Mouse (Mus musculus) erythroblast, adult 5-6 weeks (primary cell): ENCODE results near the gene Aldh3b3. TPM values are rescaled to one million over a fixed set of nuclear protein-coding genes. Genes with fewer than 3 reads are reported as not detected.

Experiments used
- total RNA-seq, 2 experiments: library from RNA; stranded (forward) in 1 of 2; stranded (reverse) in 1 of 2; fragments of 150-400 nt in 1 of 2; fragments of 200-764, 138-1000 nt in 1 of 2; gene quantifications; 2 replicates each; pipeline versions ENCODE4 v1.2.3 to v1.2.4; 2015 to 2017; ENCODE audit warnings: low replicate concordance in 2 of 2

The Aldh3b3 gene
- total RNA-seq, 2 experiments from 2014 or later = 4.9 TPM; not detected in 1

Other genes with a start within 250 kb of the Aldh3b3 start
- gene Kmt5b, start 191.2 kb upstream of the Aldh3b3 start, total RNA-seq (2015; ENCODE audit: low replicate concordance) = 21.3 and 35.0 TPM in 2 replicates
- gene Kmt5b, start 191.2 kb upstream of the Aldh3b3 start, total RNA-seq (2017; ENCODE audit: low replicate concordance) = 40.5 and 58.8 TPM in 2 replicates
- 6.1 and 9.4 TPM in 2 replicates for gene Chka, start 106.9 kb upstream of the Aldh3b3 start, total RNA-seq (2015; ENCODE audit: low replicate concordance)
- 6.2 and 7.4 TPM in 2 replicates for gene Chka, start 106.9 kb upstream of the Aldh3b3 start, total RNA-seq (2017; ENCODE audit: low replicate concordance)
- gene Tcirg1, start 51.5 kb upstream of the Aldh3b3 start, total RNA-seq (2015; ENCODE audit: low replicate concordance) = 41.2 and 46.3 TPM in 2 replicates
- gene Tcirg1, start 51.5 kb upstream of the Aldh3b3 start, total RNA-seq (2017; ENCODE audit: low replicate concordance) = 22.2 and 37.2 TPM in 2 replicates
- gene Ndufs8, start 45.9 kb upstream of the Aldh3b3 start, total RNA-seq (2015; ENCODE audit: low replicate concordance) = 55.8 and 64.4 TPM in 2 replicates
- 11.0 and 14.0 TPM in 2 replicates for gene Ndufs8, start 45.9 kb upstream of the Aldh3b3 start, total RNA-seq (2017; ENCODE audit: low replicate concordance)
- 4.4 and 10.6 TPM in 2 replicates for gene Aldh3b1, start 28.8 kb upstream of the Aldh3b3 start, total RNA-seq (2015; ENCODE audit: low replicate concordance)
- gene Aldh3b1, start 28.8 kb upstream of the Aldh3b3 start, total RNA-seq (2017; ENCODE audit: low replicate concordance) = 10.9 and 18.4 TPM in 2 replicates
- gene Unc93b1, start 23.5 kb upstream of the Aldh3b3 start, total RNA-seq (2015; ENCODE audit: low replicate concordance) = 25.1 and 47.1 TPM in 2 replicates
- gene Unc93b1, start 23.5 kb upstream of the Aldh3b3 start, total RNA-seq (2017; ENCODE audit: low replicate concordance) = 34.2 and 50.3 TPM in 2 replicates
- 0.63 TPM in 1 of 2 replicates, not detected in the other for gene Aldh3b2, start 13.7 kb downstream of the Aldh3b3 start, total RNA-seq (2015; ENCODE audit: low replicate concordance)
- 1.8 and 1.9 TPM in 2 replicates for gene Aldh3b2, start 13.7 kb downstream of the Aldh3b3 start, total RNA-seq (2017; ENCODE audit: low replicate concordance)
- gene Acy3, start 27.9 kb downstream of the Aldh3b3 start, total RNA-seq (2015; ENCODE audit: low replicate concordance) = 1.5 TPM in 1 of 2 replicates, not detected in the other
- gene Acy3, start 27.9 kb downstream of the Aldh3b3 start, total RNA-seq (2017; ENCODE audit: low replicate concordance) = 0.56 TPM in 1 of 2 replicates, not detected in the other
- gene Tbx10, start 34.1 kb downstream of the Aldh3b3 start, total RNA-seq (2015; ENCODE audit: low replicate concordance) = not detected in 2 replicates
- gene Tbx10, start 34.1 kb downstream of the Aldh3b3 start, total RNA-seq (2017; ENCODE audit: low replicate concordance) = not detected in 2 replicates
- 2.7 TPM in 1 of 2 replicates, not detected in the other for gene Nudt8, start 41.9 kb downstream of the Aldh3b3 start, total RNA-seq (2015; ENCODE audit: low replicate concordance)
- gene Nudt8, start 41.9 kb downstream of the Aldh3b3 start, total RNA-seq (2017; ENCODE audit: low replicate concordance) = 2.4 and 2.5 TPM in 2 replicates
- 0.58 TPM in 1 of 2 replicates, not detected in the other for gene Gm49405, start 42.0 kb downstream of the Aldh3b3 start, total RNA-seq (2015; ENCODE audit: low replicate concordance)
- 0.42 TPM in 1 of 2 replicates, not detected in the other for gene Gm49405, start 42.0 kb downstream of the Aldh3b3 start, total RNA-seq (2017; ENCODE audit: low replicate concordance)
- 0.38 TPM in 1 of 2 replicates, not detected in the other for gene Doc2g, start 44.7 kb downstream of the Aldh3b3 start, total RNA-seq (2015; ENCODE audit: low replicate concordance)
- not detected in 2 replicates for gene Doc2g, start 44.7 kb downstream of the Aldh3b3 start, total RNA-seq (2017; ENCODE audit: low replicate concordance)
- gene Ndufv1, start 54.2 kb downstream of the Aldh3b3 start, total RNA-seq (2015; ENCODE audit: low replicate concordance) = 57.8 and 76.5 TPM in 2 replicates
- gene Ndufv1, start 54.2 kb downstream of the Aldh3b3 start, total RNA-seq (2017; ENCODE audit: low replicate concordance) = 60.4 and 63.3 TPM in 2 replicates
- gene Gstp1, start 79.3 kb downstream of the Aldh3b3 start, total RNA-seq (2015; ENCODE audit: low replicate concordance) = 79.2 and 134 TPM in 2 replicates
- 15.5 and 40.6 TPM in 2 replicates for gene Gstp1, start 79.3 kb downstream of the Aldh3b3 start, total RNA-seq (2017; ENCODE audit: low replicate concordance)
- gene Gstp2, start 87.4 kb downstream of the Aldh3b3 start, total RNA-seq (2015; ENCODE audit: low replicate concordance) = not detected in 2 replicates
- gene Gstp2, start 87.4 kb downstream of the Aldh3b3 start, total RNA-seq (2017; ENCODE audit: low replicate concordance) = 1.4 and 2.1 TPM in 2 replicates
- gene Gstp3, start 100.9 kb downstream of the Aldh3b3 start, total RNA-seq (2015; ENCODE audit: low replicate concordance) = 4.2 and 30.2 TPM in 2 replicates
- gene Gstp3, start 100.9 kb downstream of the Aldh3b3 start, total RNA-seq (2017; ENCODE audit: low replicate concordance) = 8.4 and 11.1 TPM in 2 replicates
- not detected in 2 replicates for gene Cabp2, start 122.9 kb downstream of the Aldh3b3 start, total RNA-seq (2015; ENCODE audit: low replicate concordance)
- not detected in 2 replicates for gene Cabp2, start 122.9 kb downstream of the Aldh3b3 start, total RNA-seq (2017; ENCODE audit: low replicate concordance)
- 51.9 and 92.4 TPM in 2 replicates for gene Cdk2ap2, start 138.5 kb downstream of the Aldh3b3 start, total RNA-seq (2015; ENCODE audit: low replicate concordance)
- gene Cdk2ap2, start 138.5 kb downstream of the Aldh3b3 start, total RNA-seq (2017; ENCODE audit: low replicate concordance) = 11.8 and 18.7 TPM in 2 replicates
- gene Pitpnm1, start 141.4 kb downstream of the Aldh3b3 start, total RNA-seq (2015; ENCODE audit: low replicate concordance) = 20.1 and 32.7 TPM in 2 replicates
- gene Pitpnm1, start 141.4 kb downstream of the Aldh3b3 start, total RNA-seq (2017; ENCODE audit: low replicate concordance) = 17.0 and 19.7 TPM in 2 replicates
- 35.7 and 52.1 TPM in 2 replicates for gene Aip, start 167.2 kb downstream of the Aldh3b3 start, total RNA-seq (2015; ENCODE audit: low replicate concordance)
- gene Aip, start 167.2 kb downstream of the Aldh3b3 start, total RNA-seq (2017; ENCODE audit: low replicate concordance) = 20.9 and 49.9 TPM in 2 replicates
- not detected in 2 replicates for gene Gpr152, start 181.1 kb downstream of the Aldh3b3 start, total RNA-seq (2015; ENCODE audit: low replicate concordance)
- not detected in 2 replicates for gene Gpr152, start 181.1 kb downstream of the Aldh3b3 start, total RNA-seq (2017; ENCODE audit: low replicate concordance)
- gene Cabp4, start 185.4 kb downstream of the Aldh3b3 start, total RNA-seq (2015; ENCODE audit: low replicate concordance) = not detected in 2 replicates
- 0.43 TPM in 1 of 2 replicates, not detected in the other for gene Cabp4, start 185.4 kb downstream of the Aldh3b3 start, total RNA-seq (2017; ENCODE audit: low replicate concordance)
- 55.8 and 69.6 TPM in 2 replicates for gene Coro1b, start 190.0 kb downstream of the Aldh3b3 start, total RNA-seq (2015; ENCODE audit: low replicate concordance)
- gene Coro1b, start 190.0 kb downstream of the Aldh3b3 start, total RNA-seq (2017; ENCODE audit: low replicate concordance) = 19.1 and 22.6 TPM in 2 replicates
- 22.9 and 36.6 TPM in 2 replicates for gene Ptprcap, start 195.0 kb downstream of the Aldh3b3 start, total RNA-seq (2015; ENCODE audit: low replicate concordance)
- gene Ptprcap, start 195.0 kb downstream of the Aldh3b3 start, total RNA-seq (2017; ENCODE audit: low replicate concordance) = 7.7 and 8.3 TPM in 2 replicates
- gene Rps6kb2, start 204.7 kb downstream of the Aldh3b3 start, total RNA-seq (2015; ENCODE audit: low replicate concordance) = 7.1 and 25.3 TPM in 2 replicates
- gene Rps6kb2, start 204.7 kb downstream of the Aldh3b3 start, total RNA-seq (2017; ENCODE audit: low replicate concordance) = 23.9 and 27.2 TPM in 2 replicates
- 0.84 and 6.5 TPM in 2 replicates for gene Carns1, start 216.8 kb downstream of the Aldh3b3 start, total RNA-seq (2015; ENCODE audit: low replicate concordance)
- gene Carns1, start 216.8 kb downstream of the Aldh3b3 start, total RNA-seq (2017; ENCODE audit: low replicate concordance) = 0.60 and 0.70 TPM in 2 replicates
- 8.8 and 25.7 TPM in 2 replicates for gene Tbc1d10c, start 232.6 kb downstream of the Aldh3b3 start, total RNA-seq (2015; ENCODE audit: low replicate concordance)
- 5.8 and 11.3 TPM in 2 replicates for gene Tbc1d10c, start 232.6 kb downstream of the Aldh3b3 start, total RNA-seq (2017; ENCODE audit: low replicate concordance)
- 100 and 139 TPM in 2 replicates for gene Ppp1ca, start 233.4 kb downstream of the Aldh3b3 start, total RNA-seq (2015; ENCODE audit: low replicate concordance)
- gene Ppp1ca, start 233.4 kb downstream of the Aldh3b3 start, total RNA-seq (2017; ENCODE audit: low replicate concordance) = 131 and 151 TPM in 2 replicates
- 12.7 and 23.2 TPM in 2 replicates for gene Rad9a, start 243.0 kb downstream of the Aldh3b3 start, total RNA-seq (2015; ENCODE audit: low replicate concordance)
- gene Rad9a, start 243.0 kb downstream of the Aldh3b3 start, total RNA-seq (2017; ENCODE audit: low replicate concordance) = 9.1 and 15.7 TPM in 2 replicates